Mouse (Mus musculus): ENCODE data around the gene Trappc13.

Gene Trappc13

DNA sequence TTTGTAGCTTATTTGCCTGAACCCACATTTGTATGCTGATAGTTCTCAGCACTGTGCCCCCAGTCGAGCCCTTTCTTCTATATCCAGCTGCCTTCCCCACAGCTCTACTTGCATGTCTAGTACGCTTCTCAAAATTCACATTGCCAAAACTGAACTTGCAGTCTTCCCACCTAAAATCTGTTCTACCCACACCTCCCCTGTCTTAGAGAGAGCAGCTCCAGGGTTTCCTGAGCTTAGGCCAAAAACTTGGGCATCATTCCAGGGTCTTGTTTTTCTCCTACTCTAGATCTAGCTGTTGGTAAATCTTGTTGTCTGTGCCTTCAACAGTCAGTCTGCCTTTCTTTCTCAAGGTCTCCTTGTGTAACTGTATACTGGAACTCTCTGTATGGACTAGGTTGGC, 63.4 kb downstream of the Trappc13 start:
- DNase-seq (ENCODE audit: low read depth, low spot score) = peak; percentile 93

DNA sequence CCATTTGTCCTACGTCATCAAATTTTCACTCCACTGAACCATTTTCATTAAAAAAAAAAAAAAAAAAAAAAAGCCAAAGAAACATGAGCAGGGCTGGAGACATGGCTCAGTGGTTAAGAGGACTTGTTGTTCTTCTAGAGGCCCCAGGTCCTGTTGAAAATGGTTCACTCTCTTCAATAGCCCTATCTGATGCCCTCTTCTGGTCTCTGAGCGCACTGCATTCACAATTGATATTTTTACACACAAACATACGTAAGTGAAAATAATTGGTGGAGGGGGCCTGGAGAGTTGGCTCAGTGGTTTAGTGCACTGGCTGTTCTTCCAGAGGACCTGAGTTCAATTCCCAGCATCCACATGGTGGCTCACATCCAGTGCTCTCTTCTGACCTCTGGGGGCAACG, 64.5 kb downstream of the Trappc13 start:
- DNase-seq (ENCODE audit: low read depth, low spot score) = no peak

DNA sequence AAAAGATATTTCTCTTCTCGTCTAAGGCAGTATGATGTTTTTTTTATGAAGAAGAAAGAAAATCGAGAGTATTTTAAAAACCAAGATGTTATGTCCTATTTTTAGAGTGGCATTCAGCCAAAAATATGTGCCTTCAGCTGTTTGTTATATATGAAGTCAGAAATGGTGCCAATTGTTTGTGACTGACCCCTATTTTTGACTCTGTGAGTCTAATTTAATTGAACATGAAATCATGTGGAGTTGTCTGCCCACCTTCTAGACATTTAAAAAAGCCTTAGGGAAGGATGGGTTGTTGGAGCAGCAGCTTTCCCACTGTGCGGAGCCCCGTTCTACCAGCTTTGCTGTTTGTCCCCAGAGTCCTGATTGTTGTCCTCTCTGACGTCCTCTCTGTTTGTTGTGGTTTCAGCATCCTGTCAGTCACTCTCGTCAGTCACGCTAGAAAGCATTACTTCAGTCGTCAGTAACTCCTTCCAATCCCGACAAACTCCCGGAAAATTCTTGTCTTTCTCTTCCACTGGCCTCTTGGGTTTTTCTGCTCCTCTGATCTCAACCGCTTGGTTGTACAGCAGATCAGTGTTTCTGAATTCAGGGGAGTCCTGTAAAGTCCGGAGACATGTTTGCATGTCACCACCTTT, 65.9 kb downstream of the Trappc13 start:
- peak; percentile 61 for DNase-seq (ENCODE audit: low read depth, low spot score)

DNA sequence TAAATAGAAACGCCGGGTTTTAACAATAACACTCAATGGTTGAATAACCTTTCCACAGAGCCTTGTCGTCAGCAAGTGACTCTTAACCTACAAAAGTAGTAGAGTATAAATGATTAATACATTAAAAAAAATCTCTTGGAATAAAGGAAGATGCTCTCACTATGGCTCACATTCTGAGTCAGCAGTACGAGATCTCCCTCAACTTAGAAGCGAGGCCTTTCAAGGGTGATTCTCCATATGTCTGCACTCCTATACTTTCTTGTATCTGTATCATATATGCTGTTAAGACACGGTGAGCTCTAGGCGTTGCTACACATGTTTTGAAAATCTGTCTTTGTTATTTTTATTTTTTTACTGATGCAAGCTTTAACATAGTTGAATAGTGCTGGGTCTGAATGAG, 67.7 kb downstream of the Trappc13 start:
- DNase-seq (ENCODE audit: low read depth, low spot score) = no peak

DNA sequence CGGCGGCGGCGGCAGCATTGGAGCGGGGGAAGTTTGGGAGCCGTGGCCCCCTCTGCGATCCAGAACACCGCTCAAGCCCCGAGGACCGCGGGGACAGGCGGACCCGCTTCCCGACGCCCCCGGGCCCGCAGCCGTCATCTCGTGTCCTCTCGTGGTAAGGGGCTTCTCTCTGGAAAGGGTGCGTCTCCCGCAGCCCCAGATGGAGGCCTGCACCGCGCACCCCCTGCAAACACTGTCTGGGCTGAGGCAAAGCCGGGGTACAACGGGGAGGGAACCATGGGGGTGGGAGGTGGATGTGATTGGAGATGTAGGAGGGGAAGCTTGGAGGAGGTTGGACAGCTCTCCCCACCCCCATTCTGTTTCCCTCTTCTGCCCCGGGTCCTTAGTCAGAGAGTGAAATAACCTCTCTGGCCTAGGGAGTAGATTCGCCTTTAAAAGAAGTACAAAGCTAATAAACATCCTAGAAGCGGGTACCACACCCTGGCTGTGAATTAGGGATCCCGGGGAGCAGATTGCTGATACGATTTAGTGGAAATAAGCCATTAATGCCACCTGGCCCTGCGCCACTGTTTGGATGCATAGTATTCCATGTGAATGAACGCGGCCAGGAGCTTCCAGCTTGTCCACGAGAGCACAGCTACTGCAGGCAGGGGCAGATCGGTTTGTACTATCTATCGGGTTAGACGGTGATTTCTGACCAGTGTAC, 68.3 kb downstream of the Trappc13 start:
- no peak for DNase-seq (ENCODE audit: low read depth, low spot score)

DNA sequence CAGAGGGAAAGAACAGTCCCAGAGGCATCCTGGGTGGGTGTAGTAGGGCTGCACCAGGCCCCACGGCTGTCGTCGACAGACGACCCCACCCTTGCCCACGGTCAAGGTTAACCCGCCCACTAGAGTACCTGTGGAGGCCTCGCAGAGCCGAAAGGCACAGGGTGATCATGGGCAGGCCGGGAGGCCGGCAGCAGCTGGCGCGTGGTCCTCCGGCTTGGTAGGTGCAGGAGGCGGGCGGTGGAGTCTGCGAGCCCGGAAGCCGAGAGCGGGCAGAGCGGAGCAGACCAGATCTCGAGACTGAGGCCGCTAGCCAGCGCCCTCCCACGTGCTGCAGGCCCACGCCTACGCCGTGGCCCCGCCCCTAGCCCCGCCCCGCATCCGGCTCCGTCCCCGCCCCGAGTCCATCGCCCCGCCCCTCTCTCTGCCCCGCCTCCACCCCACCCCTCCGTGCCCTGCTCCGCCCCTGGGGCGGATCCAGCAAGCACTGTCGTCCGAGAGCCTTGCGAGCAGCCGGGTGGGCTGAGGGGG, 68.9 kb downstream of the Trappc13 start, which contains the start of the genes Nln and Sgtb:
TSS of gene Nln (minus strand) at position 327 of the 528 bp plus-strand sequence.
TSS of gene Sgtb (plus strand) at position 454 of the 528 bp plus-strand sequence.
- peak; percentile 68 for DNase-seq (ENCODE audit: low read depth, low spot score)

DNA sequence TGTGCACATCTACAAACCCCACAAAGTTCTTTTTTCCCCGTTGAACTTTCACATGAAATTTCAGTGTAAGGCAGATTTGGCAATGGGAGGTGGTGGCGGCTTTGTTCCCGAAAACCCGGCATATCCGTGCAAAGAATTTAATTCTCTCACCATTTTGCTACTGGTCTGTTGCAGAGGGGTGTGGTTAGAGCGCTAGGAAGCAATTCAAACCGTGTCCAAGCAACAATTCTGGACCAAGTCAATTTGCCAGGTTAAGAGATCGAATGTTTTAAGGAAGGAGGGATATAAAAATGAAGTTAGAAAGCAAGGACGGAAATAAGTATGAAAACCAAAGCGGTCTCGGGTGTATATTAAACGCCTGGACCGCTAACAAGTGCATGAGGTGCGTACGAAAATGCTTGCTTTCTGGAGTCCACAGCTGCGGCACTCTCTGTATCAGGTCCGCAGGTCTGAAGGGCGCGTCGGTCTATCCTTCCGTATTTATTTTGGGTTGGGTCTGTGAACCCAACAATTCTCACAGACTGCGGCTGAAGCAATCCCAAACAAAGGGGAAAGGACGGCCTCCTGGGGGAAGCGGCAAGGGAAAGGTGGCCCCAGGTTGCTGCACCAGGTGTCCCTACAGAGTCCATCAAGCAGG, 69.5 kb downstream of the Trappc13 start:
- no peak for DNase-seq (ENCODE audit: low read depth, low spot score)

DNA sequence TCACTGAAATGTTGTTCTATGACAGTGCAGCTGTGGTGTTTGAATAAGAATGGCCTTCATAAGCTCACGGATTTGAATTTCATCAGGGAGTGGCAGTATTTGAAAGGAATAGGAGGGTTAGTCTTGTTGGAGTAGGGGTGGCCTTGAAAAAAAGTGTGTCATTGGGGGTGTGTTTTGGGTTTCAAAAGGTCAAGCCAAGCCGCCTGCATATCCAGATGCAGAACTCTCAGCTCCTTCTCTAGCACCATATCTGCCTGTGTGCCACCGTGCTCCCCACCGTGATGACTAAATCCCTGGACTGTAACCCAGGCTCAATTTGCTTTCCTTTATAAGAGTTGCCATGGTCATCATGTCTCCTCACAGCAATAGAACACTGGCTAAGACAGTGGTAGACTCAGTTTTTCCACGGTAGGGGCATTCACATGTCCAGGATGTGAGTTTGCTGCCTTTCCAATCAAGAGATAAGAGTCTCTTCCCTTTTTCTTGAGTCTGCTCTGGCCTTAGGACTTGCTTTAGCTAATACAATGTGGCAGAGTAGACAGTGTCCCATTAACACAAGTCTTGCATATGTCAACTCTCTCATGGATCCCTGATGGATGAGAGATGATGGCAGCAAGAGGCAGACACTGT, 76.5 kb downstream of the Trappc13 start:
- DNase-seq (ENCODE audit: low read depth, low spot score) = no peak

DNA sequence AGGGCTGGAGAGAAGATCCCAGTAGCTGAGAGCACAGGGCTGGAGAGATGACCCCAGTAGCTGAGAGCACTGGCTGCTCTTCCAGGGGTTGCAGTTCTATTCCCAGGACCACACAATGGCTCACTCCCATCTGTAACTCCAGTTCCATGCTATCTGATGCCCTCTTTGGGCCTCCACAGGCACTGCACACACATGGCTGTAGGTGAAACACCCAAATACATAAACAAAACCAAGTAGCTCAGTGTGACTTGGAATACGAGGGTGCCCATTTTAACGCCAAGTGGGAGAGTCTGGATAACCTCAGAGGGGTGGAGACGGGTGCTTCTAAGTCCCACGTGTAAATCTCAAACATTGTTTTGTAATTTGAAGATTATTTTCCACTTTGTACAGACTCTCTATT, 77.9 kb downstream of the Trappc13 start:
- DNase-seq (ENCODE audit: low read depth, low spot score) = no peak

DNA sequence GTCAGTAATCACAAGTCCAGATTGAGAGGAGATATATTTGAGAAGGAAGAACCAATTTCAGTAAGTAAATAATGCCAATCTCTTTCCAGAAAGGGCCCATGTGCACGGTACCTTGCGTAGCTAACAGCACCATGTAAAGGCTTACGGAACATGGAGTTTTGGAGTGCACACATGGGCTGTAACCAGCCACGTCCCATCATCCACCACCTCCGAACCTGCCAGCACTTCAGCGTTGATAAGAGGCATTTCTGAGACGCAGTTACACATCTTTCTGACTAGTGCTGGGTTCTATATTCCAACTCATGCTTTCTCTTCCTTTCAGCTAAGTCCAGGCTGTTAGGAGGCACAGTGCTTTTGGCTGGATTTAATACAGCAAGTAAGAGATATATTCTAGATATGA, 81.1 kb downstream of the Trappc13 start:
- no peak for DNase-seq (ENCODE audit: low read depth, low spot score)

DNA sequence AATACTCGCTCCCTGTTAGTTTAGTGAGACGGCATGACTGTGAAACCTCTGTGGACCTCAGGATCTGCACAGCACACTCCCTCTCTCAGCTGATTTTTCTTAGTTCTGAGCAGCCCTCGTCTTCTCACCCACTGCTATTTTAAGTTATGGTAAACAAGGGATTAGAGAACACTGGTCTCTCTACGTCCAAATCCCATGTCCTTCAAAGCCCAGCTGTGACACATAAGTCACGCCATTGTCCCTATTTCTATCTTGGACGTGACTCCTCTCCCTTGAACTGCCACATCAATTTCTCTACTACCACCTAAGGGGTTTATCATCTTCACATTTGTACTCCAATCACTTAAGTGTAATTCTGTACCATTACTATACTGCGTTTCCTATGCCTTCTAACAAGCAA, 82.3 kb downstream of the Trappc13 start:
- no peak for DNase-seq (ENCODE audit: low read depth, low spot score)

DNA sequence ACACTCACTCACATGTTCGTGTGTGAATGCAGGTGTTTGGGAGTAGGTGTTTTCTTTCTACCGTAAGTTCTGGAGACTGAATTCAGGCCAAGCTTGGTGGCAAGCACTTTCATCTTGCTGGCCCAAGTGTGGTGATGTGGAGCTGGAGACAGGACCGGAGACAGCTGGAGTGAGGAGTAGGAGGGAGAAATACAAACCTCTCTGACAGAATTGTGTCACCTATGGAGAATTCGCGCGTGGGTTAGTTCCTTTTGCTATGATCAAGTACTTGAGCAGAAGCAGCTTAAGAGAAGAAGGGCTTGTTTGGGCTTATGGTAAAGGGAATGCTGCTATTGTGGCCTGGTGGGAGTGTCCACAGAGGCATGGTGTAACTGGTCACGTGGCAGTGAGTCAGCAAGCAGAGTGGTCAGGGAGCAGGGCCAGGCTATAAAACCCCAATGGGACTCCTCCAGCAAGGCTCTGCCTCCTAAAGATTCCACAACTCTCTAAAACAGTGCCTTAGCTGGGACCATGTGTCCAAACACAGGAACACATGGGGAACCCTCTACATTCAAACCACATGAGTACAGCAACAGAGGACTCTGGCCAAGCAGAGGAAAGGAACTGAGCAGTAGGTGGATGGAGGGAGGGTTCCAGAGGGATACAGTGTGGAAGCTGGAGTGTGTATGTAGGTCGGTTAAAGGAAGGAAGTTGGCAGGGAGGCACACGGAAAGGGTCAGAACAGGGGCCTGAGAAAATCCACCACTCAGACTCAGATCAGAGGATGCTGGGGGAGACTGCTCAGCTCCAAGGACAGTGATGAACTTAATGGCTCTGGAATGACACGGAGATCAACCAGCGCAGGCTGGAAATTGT, 83.5 kb downstream of the Trappc13 start:
- DNase-seq (ENCODE audit: low read depth, low spot score) = no peak

Data from telencephalon, adult 2 months (tissue).